Mouse (Mus musculus): ENCODE data around the gene Fam189a1. TPM values are rescaled to one million over a fixed set of nuclear protein-coding genes. Genes with fewer than 3 reads are reported as not detected.

Fam189a1 gene
- polyA plus RNA-seq, 1 experiment, result 0.07 TPM

GRCm38 (mm10) chr7:65157031-65158025 is 958 bp upstream of the Fam189a1 start:
- no peaks in the 10 kb centered on the region for H3K36me3 ChIP-seq (ENCODE audit: control insufficient read depth, insufficient read depth)
- no peak overlapping the region for H3ac ChIP-seq (ENCODE audit: control insufficient read depth, insufficient read length, low read depth)
- peaks cover 15% of the 10 kb centered on the region for H3K27me3 ChIP-seq (ENCODE audit: control insufficient read depth, insufficient read depth, insufficient read length)
- H3K79me2 ChIP-seq (ENCODE audit: control insufficient read depth, insufficient read depth), result no peaks in the 10 kb centered on the region
- H3K79me3 ChIP-seq (ENCODE audit: low read depth), result no peaks in the 10 kb centered on the region
- H3K4me3 ChIP-seq (ENCODE audit: insufficient read depth, poor library complexity, severe bottlenecking), result no peak overlapping the region
- no peak for TF ChIP-seq MYOD1 (IDR thresholded peaks at IDR 0.05; ENCODE audit: control insufficient read depth, insufficient read length, low read depth)
- no peak for TF ChIP-seq MAX (IDR thresholded peaks at IDR 0.05)
- TF ChIP-seq USF1 (IDR thresholded peaks at IDR 0.05; ENCODE audit: low read depth), result no peak
- TF ChIP-seq CEBPB (IDR thresholded peaks at IDR 0.05; ENCODE audit: low read depth), result no peak
- no peak for TF ChIP-seq MYOG (IDR thresholded peaks at IDR 0.05; ENCODE audit: control insufficient read depth, extremely low read depth, insufficient read length)
- no peak for TF ChIP-seq CTCF (IDR thresholded peaks at IDR 0.05; ENCODE audit: control insufficient read depth, insufficient read depth, insufficient read length)
- TF ChIP-seq FOSL1 (IDR thresholded peaks at IDR 0.05; ENCODE audit: insufficient read depth, low read length, poor library complexity, severe bottlenecking), result no peak

GRCm38 (mm10) chr7:65155628-65156513 is 499 bp downstream of the Fam189a1 start:
- Histone ChIP-seq H3K79me3 (ENCODE audit: low read depth) (no peaks in the 10 kb centered on the region), H3K4me3 (ENCODE audit: insufficient read depth, poor library complexity, severe bottlenecking) (no peak overlapping the region), H3K36me3 (ENCODE audit: control insufficient read depth, insufficient read depth) (no peaks in the 10 kb centered on the region), H3K27me3 (ENCODE audit: control insufficient read depth, insufficient read depth, insufficient read length) (peaks cover 15% of the 10 kb centered on the region), H3ac (ENCODE audit: control insufficient read depth, insufficient read length, low read depth) (no peak overlapping the region), H3K79me2 (ENCODE audit: control insufficient read depth, insufficient read depth) (no peaks in the 10 kb centered on the region)
- TF ChIP-seq MAX (IDR thresholded peaks at IDR 0.05) (no peak), USF1 (IDR thresholded peaks at IDR 0.05; ENCODE audit: low read depth) (no peak), MYOD1 (IDR thresholded peaks at IDR 0.05; ENCODE audit: control insufficient read depth, insufficient read length, low read depth) (no peak), MYOG (IDR thresholded peaks at IDR 0.05; ENCODE audit: control insufficient read depth, extremely low read depth, insufficient read length) (no peak), FOSL1 (IDR thresholded peaks at IDR 0.05; ENCODE audit: insufficient read depth, low read length, poor library complexity, severe bottlenecking) (no peak), CTCF (IDR thresholded peaks at IDR 0.05; ENCODE audit: control insufficient read depth, insufficient read depth, insufficient read length) (no peak), CEBPB (IDR thresholded peaks at IDR 0.05; ENCODE audit: low read depth) (no peak)

- H3K79me3 ChIP-seq (ENCODE audit: low read depth), result no peaks in the 10 kb centered on the region
- H3K79me2 ChIP-seq (ENCODE audit: control insufficient read depth, insufficient read depth), result no peaks in the 10 kb centered on the region
- no peaks in the 10 kb centered on the region for H3K36me3 ChIP-seq (ENCODE audit: control insufficient read depth, insufficient read depth)
- H3ac ChIP-seq (ENCODE audit: control insufficient read depth, insufficient read length, low read depth), result no peak overlapping the region
- peaks cover 15% of the 10 kb centered on the region for H3K27me3 ChIP-seq (ENCODE audit: control insufficient read depth, insufficient read depth, insufficient read length)
- no peak for TF ChIP-seq MAX (IDR thresholded peaks at IDR 0.05)
- no peak for TF ChIP-seq CEBPB (IDR thresholded peaks at IDR 0.05; ENCODE audit: low read depth)
- TF ChIP-seq CTCF (IDR thresholded peaks at IDR 0.05; ENCODE audit: control insufficient read depth, insufficient read depth, insufficient read length), result no peak
- TF ChIP-seq MYOD1 (IDR thresholded peaks at IDR 0.05; ENCODE audit: control insufficient read depth, insufficient read length, low read depth), result no peak
- TF ChIP-seq USF1 (IDR thresholded peaks at IDR 0.05; ENCODE audit: low read depth), result no peak
- no peak for TF ChIP-seq MYOG (IDR thresholded peaks at IDR 0.05; ENCODE audit: control insufficient read depth, extremely low read depth, insufficient read length)
- no peak for TF ChIP-seq FOSL1 (IDR thresholded peaks at IDR 0.05; ENCODE audit: insufficient read depth, low read length, poor library complexity, severe bottlenecking)
- no peak overlapping the region for H3K4me3 ChIP-seq (ENCODE audit: insufficient read depth, poor library complexity, severe bottlenecking)
Observed at GRCm38 (mm10) chr7:65154576-65154975, 1.8 kb downstream of the Fam189a1 start.

- Histone ChIP-seq H3ac (ENCODE audit: control insufficient read depth, insufficient read length, low read depth) (no peak overlapping the region), H3K79me3 (ENCODE audit: low read depth) (no peaks in the 10 kb centered on the region), H3K36me3 (ENCODE audit: control insufficient read depth, insufficient read depth) (no peaks in the 10 kb centered on the region), H3K4me3 (ENCODE audit: insufficient read depth, poor library complexity, severe bottlenecking) (no peak overlapping the region), H3K27me3 (ENCODE audit: control insufficient read depth, insufficient read depth, insufficient read length) (peaks cover 15% of the 10 kb centered on the region), H3K79me2 (ENCODE audit: control insufficient read depth, insufficient read depth) (no peaks in the 10 kb centered on the region)
- TF ChIP-seq MYOD1 (IDR thresholded peaks at IDR 0.05; ENCODE audit: control insufficient read depth, insufficient read length, low read depth) (no peak), FOSL1 (IDR thresholded peaks at IDR 0.05; ENCODE audit: insufficient read depth, low read length, poor library complexity, severe bottlenecking) (no peak), MAX (IDR thresholded peaks at IDR 0.05) (no peak), MYOG (IDR thresholded peaks at IDR 0.05; ENCODE audit: control insufficient read depth, extremely low read depth, insufficient read length) (no peak), USF1 (IDR thresholded peaks at IDR 0.05; ENCODE audit: low read depth) (no peak), CEBPB (IDR thresholded peaks at IDR 0.05; ENCODE audit: low read depth) (no peak)
Observed at GRCm38 (mm10) chr7:65153846-65154245, 2.5 kb downstream of the Fam189a1 start.

GRCm38 (mm10) chr7:65151526-65151925 is 4.8 kb downstream of the Fam189a1 start:
- H3ac ChIP-seq (ENCODE audit: control insufficient read depth, insufficient read length, low read depth), result no peak overlapping the region
- no peaks in the 10 kb centered on the region for H3K79me2 ChIP-seq (ENCODE audit: control insufficient read depth, insufficient read depth)
- H3K79me3 ChIP-seq (ENCODE audit: low read depth), result no peaks in the 10 kb centered on the region
- peaks cover 13% of the 10 kb centered on the region for H3K27me3 ChIP-seq (ENCODE audit: control insufficient read depth, insufficient read depth, insufficient read length)
- H3K36me3 ChIP-seq (ENCODE audit: control insufficient read depth, insufficient read depth), result no peaks in the 10 kb centered on the region
- no peak for TF ChIP-seq CTCF (IDR thresholded peaks at IDR 0.05; ENCODE audit: control insufficient read depth, insufficient read depth, insufficient read length)
- TF ChIP-seq USF1 (IDR thresholded peaks at IDR 0.05; ENCODE audit: low read depth), result no peak
- TF ChIP-seq MAX (IDR thresholded peaks at IDR 0.05), result no peak
- TF ChIP-seq FOSL1 (IDR thresholded peaks at IDR 0.05; ENCODE audit: insufficient read depth, low read length, poor library complexity, severe bottlenecking), result no peak
- TF ChIP-seq MYOD1 (IDR thresholded peaks at IDR 0.05; ENCODE audit: control insufficient read depth, insufficient read length, low read depth), result no peak
- no peak for TF ChIP-seq CEBPB (IDR thresholded peaks at IDR 0.05; ENCODE audit: low read depth)
- no peak for TF ChIP-seq MYOG (IDR thresholded peaks at IDR 0.05; ENCODE audit: control insufficient read depth, extremely low read depth, insufficient read length)
- no peak overlapping the region for H3K4me3 ChIP-seq (ENCODE audit: insufficient read depth, poor library complexity, severe bottlenecking)
